Mouse (Mus musculus): ENCODE data around the gene Sfmbt1.

DNA sequence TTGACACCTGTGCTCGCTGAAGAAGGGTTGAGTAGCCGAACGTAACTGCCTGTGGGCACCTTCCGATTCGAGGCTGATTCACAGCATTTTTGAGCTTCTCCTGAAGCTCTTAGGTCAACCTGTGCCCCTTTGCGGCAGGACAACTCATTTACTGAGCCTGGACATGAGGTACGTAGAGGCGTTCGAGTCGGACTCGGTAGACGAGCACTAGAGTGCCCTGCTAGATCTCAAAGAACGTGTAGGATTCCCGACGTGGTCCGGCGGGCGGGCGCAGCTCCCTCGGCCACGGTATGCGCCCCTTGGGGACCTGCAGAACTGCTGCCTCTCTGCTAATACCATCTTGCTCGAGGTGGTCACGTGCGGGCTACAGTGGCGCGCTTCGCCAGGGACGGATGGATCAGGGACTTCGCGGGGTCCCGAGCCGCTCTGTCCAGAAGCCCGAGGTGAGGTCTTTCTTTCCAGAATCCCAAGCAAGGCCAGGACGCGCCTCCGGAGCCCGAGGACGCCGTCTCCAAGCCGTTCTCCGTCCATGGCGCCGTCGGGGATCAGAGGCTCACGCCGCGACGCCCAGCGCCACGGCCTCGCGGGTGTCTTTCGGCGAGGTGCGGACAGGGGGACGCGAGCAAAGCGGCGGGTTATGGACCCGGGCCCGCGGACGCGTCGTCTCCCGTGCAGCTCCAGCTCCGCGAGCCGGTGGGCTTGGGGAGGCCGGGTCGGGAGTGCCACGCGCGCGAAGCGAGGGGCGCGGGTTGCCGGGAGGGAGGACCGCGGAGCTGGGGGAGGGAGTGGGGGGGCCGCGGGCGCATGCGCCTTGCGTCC is at the start of gene Sfmbt1:
- TF ChIP-seq CTCF (conservative IDR thresholded peaks at IDR 0.05; ENCODE audit: low read length) (no peak), POU5F1 (IDR thresholded peaks at IDR 0.05; ENCODE audit: borderline replicate concordance, low read length) (no peak)
